Mouse (Mus musculus) megakaryocyte-erythroid progenitor cell, adult 5-6 weeks (primary cell): ENCODE data around the gene Ttll2. TPM values are rescaled to one million over a fixed set of nuclear protein-coding genes. Genes with fewer than 3 reads are reported as not detected.
A peak's percentile ranks its signal among the peaks of the same experiment; 100 is the strongest.
"Not testable (repeated sequence)": the region's sequence is repeated elsewhere in the genome, so short reads cannot be mapped to it uniquely, and the experiment has no call there.

Experiments
- ATAC-seq: replicated peaks from 2 replicates; pipeline ENCODE4 v1.8.0; 2016; ENCODE audit warnings: mild to moderate bottlenecking, inconsistent platforms; ENCODE audit not compliant: severe bottlenecking, poor library complexity, low FRiP score, low TSS enrichment
- total RNA-seq, 2 experiments: library from RNA; stranded (forward) in 1 of 2; stranded (reverse) in 1 of 2; fragments of 200-1000, 215-1000 nt in 1 of 2; fragments of >200 nt in 1 of 2; fragmentation: Nextera tagmentation in 1 of 2; gene quantifications; 2 replicates each; pipeline ENCODE4 v1.2.3; 2014 to 2017

Ttll2 gene
- total RNA-seq, 2 experiments from 2014 or later = not detected

DNA sequence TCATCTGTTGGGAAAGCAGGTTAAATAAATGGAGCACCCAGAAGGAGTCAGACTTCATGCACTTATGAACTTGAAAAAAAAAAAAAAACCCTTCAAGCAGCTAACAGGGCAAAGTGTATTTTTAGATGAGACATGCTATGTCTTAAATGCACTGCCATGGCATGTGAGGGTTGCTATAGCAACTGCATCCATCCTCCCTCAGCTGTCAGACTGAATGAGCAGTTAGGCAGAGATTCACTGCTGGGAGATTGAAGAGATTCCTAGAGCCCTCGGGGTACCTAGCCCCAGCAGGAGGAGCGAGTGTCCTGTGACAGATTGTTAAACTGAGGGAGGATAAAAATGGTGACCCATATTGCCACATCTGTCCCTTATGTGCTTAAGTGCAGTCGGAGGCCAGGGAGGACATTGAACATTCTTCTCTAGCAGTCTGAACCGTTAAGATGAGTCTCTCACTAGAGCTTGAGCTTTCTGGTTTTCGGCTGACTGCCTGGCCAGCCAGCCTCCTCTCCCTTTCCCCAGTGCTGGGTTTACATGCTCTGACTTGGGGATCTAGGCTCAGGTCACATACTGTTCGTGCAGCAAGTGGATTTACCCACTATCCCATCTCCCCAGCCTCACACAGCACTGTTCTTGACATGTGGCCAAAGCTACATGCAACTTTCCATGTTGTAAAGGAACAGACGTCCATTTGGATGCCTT is 14.3 kb upstream of the Ttll2 start:
- not testable (repeated sequence) for ATAC-seq

- not testable (repeated sequence) for ATAC-seq
These were observed 13.8 kb upstream of the Ttll2 start for GRCm38 (mm10) chr17:7366265-7366664.

DNA sequence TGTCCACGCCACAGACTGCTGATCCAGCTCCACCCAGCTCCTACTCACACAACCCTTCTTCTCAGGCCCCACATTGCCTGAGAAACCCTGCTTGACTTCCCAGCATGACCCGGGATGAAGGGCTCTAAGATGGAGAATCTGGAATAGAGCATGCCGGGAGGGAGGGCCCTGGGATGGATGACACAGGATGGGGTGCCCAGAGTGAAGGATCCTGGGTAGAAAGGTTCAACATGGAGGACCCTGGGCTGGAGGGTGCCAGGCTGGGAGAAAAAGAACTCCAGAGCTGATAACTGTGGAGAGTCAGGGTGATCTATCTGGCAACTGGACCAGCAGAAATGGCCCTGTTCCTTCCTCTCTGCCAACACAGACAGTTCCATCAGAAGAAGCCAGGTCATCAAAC is 13.1 kb upstream of the Ttll2 start:
- ATAC-seq = not testable (repeated sequence)

DNA sequence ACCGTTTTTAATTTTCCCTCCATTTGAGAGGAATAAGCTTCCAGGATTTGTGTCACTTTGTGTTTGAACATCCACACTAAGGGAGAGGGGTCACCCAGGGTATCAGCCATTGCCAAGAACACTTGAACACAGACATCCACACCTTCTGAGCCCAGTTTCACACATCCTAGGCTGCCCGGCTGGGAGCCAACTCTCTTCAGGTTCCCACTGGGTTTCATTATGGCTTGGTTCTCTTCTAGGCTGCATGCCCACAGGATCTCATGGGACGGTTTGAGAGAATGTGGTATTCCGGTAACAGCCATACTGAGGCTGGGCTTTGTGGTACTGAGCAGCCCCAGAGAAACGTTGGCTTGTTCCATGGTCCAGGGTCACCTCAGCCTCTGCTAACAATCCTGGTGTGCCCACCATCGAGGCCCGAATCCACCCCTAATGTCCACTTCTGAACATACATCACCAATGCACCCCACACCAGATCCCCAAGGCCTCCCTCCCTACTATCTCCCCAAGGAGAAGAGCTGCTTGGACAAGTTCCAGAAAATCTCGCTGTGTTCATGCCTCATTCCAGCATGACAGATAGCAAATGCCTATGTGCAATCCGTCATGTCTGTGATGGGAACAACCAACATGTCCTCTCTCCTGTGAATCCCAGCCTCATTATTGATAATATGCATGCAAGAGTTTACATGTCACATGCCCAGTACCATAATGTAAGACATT is 8.4 kb upstream of the Ttll2 start:
- not testable (repeated sequence) for ATAC-seq

GRCm38 (mm10) chr17:7359806-7360205 is 7.3 kb upstream of the Ttll2 start:
- ATAC-seq = not testable (repeated sequence)

GRCm38 (mm10) chr17:7348765-7349164 is 3.7 kb downstream of the Ttll2 start:
- not testable (repeated sequence) for ATAC-seq

GRCm38 (mm10) chr17:7337381-7337780 is 15.1 kb downstream of the Ttll2 start:
- ATAC-seq = not testable (repeated sequence)

DNA sequence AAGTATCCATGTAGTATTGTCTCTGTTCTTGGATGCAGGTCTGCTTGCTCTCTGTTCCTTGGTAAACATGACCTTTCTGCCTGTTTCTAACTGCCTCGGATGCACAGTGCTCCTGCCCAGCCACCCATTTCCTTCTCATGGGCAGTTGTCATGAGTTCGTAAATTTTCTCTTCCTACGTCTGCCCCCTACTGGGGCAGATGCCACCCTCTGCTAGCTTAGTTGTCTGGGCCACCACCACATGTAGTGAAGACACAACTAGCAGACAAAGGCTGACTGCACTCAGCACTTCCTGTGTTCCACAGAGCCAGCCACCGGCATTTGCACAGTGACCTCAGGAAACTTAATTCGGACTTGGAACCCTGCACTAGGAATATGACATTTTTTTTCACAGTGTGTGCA is 19.8 kb downstream of the Ttll2 start:
- 0 out of 2 replicates have a peak, but pooled peaks have one; percentile 24 for ATAC-seq

- not testable (repeated sequence) for ATAC-seq
These were observed 26.1 kb downstream of the Ttll2 start for GRCm38 (mm10) chr17:7326415-7326814.

- not testable (repeated sequence) for ATAC-seq
These were observed 28.1 kb downstream of the Ttll2 start, which contains the start of gene Tcp10a for GRCm38 (mm10) chr17:7324346-7324745. Tcp10a (plus strand) TSS chr17:7324646.

DNA sequence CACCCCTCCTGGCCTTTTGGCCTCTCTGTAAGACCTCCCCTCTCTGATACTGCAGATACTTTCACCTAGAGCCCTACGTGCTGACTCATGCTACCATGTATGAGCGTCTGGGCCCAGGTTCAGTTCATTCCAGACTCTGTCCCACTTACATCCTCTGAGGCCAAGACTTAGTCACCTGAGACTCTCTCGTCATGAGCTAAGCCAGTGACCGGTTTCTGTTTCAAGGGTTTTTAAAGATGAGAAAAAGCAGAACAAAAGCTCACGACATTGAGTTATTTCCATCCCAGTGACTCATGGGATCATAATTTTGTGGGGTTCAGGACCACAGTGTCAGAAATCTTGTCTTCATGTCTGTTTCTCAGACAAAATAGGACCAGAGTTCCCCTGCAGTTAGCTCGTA is 32.7 kb downstream of the Ttll2 start:
- not testable (repeated sequence) for ATAC-seq

DNA sequence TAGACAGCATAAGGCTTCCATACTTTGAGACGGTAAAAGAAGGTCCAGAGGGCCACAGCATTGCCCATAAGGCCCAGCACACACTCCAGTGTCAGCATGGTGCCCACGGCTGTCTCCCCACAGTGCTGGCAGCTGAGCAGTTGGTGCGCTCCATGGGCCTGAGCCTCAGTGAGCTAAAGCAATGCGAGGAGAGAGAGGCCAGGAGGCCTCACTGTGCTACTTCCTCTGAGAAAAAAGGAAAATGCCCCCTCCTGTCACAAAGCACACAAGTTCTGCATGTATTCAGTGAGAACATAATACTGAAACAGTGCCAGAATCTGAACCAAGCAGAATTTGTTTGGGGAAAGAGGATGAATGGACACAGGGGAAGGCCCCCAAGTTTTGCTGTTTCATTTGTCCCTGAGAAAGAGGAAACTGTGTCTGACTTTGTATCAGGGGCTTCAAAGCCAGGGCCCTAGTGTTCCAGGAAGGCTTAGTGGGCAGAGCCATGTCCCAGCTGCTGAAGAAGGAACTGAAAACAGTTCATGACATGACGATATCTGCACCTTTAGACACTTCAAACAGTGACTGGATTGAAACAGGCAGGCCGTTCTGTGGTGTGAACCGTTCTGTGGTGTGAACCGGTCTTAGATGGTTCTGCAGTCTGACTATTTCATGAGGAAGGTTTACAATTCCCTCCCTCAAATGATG is 36.7 kb downstream of the Ttll2 start:
- not testable (repeated sequence) for ATAC-seq

- peak; percentile 84 for ATAC-seq
These were observed 46.0 kb downstream of the Ttll2 start for GRCm38 (mm10) chr17:7306278-7307196.

Other genes with a start within 250 kb of the Ttll2 start
- 1.9 and 2.6 TPM in 2 replicates for gene Rps6ka2, start 182.6 kb downstream of the Ttll2 start, total RNA-seq (2014; fragmentation: Nextera tagmentation)
- gene Rps6ka2, start 182.6 kb downstream of the Ttll2 start, total RNA-seq (2017) = 1.8 and 1.9 TPM in 2 replicates
- not detected in 2 replicates for gene Tcp10a, start 28.1 kb downstream of the Ttll2 start, total RNA-seq (2014; fragmentation: Nextera tagmentation)
- gene Tcp10a, start 28.1 kb downstream of the Ttll2 start, total RNA-seq (2017) = not detected in 2 replicates
- gene Gm49630, start 19.3 kb upstream of the Ttll2 start, total RNA-seq (2014; fragmentation: Nextera tagmentation) = not detected in 2 replicates
- gene Gm49630, start 19.3 kb upstream of the Ttll2 start, total RNA-seq (2017) = not detected in 2 replicates
- gene Unc93a2, start 32.8 kb upstream of the Ttll2 start, total RNA-seq (2014; fragmentation: Nextera tagmentation) = not detected in 2 replicates
- gene Unc93a2, start 32.8 kb upstream of the Ttll2 start, total RNA-seq (2017) = not detected in 2 replicates